Mouse (Mus musculus) heart, adult 18-20 months (tissue): Measurements from ENCODE around the gene Asb17. TPM values are rescaled to one million over a fixed set of nuclear protein-coding genes. Genes with fewer than 3 reads are reported as not detected.

Experiments used
- DNase-seq, 2 experiments: peaks; one replicate each; pipeline ENCODE4 v3.0.0; 2021 to 2022; ENCODE audit warnings: mixed read lengths in 1 of 2
- total RNA-seq, 2 experiments: library from RNA; stranded (reverse); gene quantifications; 2 replicates each; pipeline ENCODE4 v1.2.3; 2021

The Asb17 gene
- total RNA-seq, 2 experiments from 2014 or later, result not detected

DNA sequence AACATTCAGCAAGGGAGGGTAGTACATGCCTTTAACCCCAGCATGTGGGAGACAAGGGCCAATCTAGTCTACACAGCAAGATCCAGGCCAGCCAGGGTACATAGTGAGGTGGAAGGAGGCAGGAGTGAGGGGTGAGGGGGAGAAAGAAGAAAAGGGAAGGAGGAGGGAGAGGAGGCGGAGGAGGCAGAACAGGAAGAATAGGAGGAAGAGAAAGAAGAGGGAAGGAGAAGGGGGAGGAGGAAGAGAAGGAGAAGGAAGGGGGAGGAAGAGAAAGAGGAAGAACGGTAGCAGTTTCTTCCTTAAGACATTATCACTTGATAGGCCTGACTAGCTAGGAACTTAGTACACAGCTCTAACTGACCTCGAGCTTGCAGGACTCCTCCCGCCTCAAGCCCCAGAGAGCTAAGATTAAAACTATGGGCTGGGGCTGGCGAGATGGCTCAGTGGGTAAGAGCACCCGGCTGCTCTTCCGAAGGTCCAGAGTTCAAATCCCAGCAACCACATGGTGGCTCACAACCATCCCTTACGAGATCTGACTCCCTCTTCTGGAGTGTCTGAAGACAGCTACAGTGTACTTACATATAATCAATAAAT lies 45.3 kb downstream of the Asb17 start:
- no peak for DNase-seq

DNA sequence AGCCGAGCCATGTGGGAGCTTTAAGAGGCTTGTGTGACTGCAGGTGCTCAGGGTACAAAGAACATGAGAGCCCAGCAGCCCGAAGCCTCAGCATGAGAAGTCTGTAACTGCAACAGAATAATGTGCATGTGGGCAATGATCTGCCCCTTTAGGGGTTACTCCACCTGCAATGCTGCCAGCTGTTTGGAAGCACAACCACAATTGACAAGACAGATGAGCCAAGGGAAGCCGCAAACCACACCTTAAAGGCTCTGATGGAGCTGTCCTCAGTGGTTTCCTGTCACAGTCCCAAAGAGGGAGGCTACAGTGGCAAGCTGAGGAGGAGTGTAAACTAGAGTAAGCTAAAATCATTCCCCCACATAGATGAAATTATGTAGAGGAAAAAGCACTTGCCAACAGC lies 51.4 kb downstream of the Asb17 start:
- no peak for DNase-seq

DNA sequence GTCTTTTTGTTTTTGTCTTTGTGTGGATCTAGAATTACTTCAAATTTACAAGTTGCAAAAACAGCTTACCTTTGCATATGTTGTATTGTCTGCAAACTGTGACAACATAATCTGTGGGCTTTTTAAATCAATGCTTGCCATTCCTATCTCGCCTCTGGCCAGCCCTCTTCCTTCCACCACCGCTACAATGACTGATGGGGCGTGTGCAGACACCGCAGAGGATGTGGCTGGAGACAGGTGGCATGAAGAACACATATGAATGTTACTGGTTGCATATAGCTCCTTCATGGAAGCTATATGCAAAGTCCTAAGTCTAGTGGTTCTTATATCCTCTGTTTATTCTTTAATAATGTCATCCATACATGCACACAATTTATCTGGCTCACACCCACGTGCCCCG lies 53.2 kb downstream of the Asb17 start:
- DNase-seq, result no peak

DNA sequence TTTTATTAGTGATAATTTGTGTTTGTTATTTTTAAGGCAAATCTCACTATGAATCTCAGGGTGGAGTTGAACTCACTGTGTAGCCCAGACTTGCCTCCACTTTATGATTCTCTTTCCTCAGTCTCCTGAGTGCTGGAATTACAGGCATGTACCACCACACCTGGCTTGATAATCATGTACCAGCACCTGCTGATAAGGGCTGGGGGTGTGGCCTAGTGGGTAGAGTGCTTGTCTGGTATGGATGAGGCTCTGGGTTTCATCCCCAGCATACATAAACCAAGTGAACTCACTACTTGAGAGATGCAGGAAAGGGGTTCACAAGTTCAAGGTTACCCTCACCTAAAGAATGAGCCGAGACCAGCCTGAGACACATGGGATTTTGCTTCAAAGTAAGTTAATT lies 57.9 kb downstream of the Asb17 start:
- no peak for DNase-seq

DNA sequence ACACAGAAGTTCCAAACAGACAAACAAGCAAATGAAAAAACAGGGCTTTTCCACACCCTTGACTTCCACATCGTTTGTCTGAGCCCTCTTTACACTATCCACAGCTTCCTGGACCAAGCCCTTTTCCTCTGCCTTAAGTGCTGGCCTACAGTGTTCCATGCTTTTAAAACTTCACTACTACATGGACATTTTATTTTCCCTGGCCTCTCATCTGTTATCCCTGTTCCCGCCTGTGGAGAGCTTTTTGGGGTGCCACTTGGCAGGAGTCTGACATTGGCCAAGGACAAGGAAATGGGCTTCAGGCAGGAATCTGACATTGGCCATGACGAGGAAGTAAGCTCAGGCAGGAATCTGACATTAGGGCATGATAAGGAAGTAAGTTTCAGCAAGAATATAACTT lies 58.6 kb downstream of the Asb17 start:
- no peak for DNase-seq

DNA sequence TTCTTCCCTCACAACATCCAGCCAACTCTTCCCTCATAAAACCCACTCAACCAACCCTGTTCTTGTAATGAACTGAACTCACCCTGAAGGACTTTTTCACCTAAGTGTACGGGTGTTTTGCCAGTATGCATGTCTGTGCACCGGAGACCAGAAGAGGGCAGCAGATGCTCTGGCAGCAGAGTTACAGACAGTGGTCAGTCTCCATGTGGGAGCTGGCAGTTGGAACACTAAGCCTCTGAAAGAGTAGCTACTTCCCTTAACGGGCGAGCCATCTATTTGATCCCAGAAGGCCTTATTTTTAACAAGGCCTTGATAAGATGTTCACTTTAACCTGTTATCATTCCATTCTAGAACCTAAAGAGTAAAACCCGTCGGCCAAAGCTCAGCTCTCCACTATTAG lies 60.6 kb downstream of the Asb17 start:
- peak; percentile 23 to 60 for DNase-seq

Other genes with a start within 250 kb of the Asb17 start
- 1 to 10 TPM; 7.8 to 8.1 TPM for gene St6galnac3, start 119.0 kb upstream of the Asb17 start, total RNA-seq
- under 1 TPM in 1 of 2 experiments, not detected in 1; 0.08 TPM for gene Msh4, start 61.9 kb downstream of the Asb17 start, total RNA-seq
- 10 to 100 TPM; 91.9 to 99.4 TPM for gene Rabggtb, start 68.8 kb downstream of the Asb17 start, total RNA-seq
- gene Acadm, start 100.4 kb downstream of the Asb17 start, total RNA-seq, result 1,000 to 10,000 TPM; 1,411 to 1,781 TPM
- under 1 TPM; 0.13 to 0.17 TPM for gene Slc44a5, start 129.2 kb downstream of the Asb17 start, total RNA-seq